Mouse (Mus musculus): ENCODE measurements around the gene Actc1.

DNA sequence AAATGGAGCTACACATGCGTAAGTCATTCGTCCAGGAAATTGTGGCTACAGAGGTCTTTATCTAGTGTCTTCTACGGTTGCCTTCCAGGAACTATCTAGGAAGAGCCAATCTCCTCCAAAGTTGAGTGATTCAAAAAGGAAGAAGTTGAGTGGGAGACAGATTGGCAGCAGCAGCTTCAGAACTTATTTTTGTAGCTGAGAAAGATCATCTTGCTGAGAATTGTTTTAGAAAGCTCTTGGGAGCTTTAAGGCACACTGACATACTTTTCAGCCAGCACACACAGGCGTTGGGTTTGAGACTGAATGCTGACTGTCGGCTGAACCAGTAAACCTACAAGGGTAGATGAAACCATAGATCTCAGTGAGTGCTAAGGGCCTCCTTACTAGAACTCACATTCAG is 42.0 kb upstream of the Actc1 start:
- no peak for TF ChIP-seq POLR2A (IDR thresholded peaks at IDR 0.05; ENCODE audit: low read depth, low read length)
- no peak for TF ChIP-seq CTCF (IDR thresholded peaks at IDR 0.05; ENCODE audit: extremely low read depth, insufficient read depth, insufficient read length, insufficient replicate concordance)

Data from spleen, adult 2 months (tissue).